Mouse (Mus musculus) heart, adult 18-20 months (tissue): Measurements from ENCODE around the gene Klhl40. TPM values are rescaled to one million over a fixed set of nuclear protein-coding genes. Genes with fewer than 3 reads are reported as not detected.

Experiments used
- DNase-seq, 2 experiments: peaks; one replicate each; pipeline ENCODE4 v3.0.0; 2021 to 2022; ENCODE audit warnings: mixed read lengths in 1 of 2
- long read RNA-seq, 2 experiments: library from polyadenylated mRNA; stranded (forward); transcript quantifications; one replicate each; pipeline ENCODE4 v2.0.0; 2021
- total RNA-seq, 2 experiments: library from RNA; stranded (reverse); gene quantifications; 2 replicates each; pipeline ENCODE4 v1.2.3; 2021

The Klhl40 gene
- total RNA-seq: 10 to 100 TPM; 17.8 to 20.5 TPM
- long read RNA-seq, experiment 1, transcript Klhl40-201 (6 exons, 2,370 nt): major isoform, 29 of 31 reads
- long read RNA-seq, experiment 1, partial matches to known transcripts: 1 of 31 reads
- long read RNA-seq, experiment 1, other reads (novel, unspliced or antisense): 1 of 31 reads
- long read RNA-seq, experiment 2, transcript Klhl40-201 (6 exons, 2,370 nt): major isoform, 11 of 11 reads
- long read RNA-seq, experiment 2, partial matches to known transcripts: 0 of 11 reads
- long read RNA-seq, experiment 2, other reads (novel, unspliced or antisense): 0 of 11 reads

GRCm38 (mm10) chr9:121777484-121778065 is at the start of gene Klhl40:
Gene Klhl40 (plus strand): TSS chr9:121777607.
- DNase-seq: peak; percentile 42 to 44

DNA sequence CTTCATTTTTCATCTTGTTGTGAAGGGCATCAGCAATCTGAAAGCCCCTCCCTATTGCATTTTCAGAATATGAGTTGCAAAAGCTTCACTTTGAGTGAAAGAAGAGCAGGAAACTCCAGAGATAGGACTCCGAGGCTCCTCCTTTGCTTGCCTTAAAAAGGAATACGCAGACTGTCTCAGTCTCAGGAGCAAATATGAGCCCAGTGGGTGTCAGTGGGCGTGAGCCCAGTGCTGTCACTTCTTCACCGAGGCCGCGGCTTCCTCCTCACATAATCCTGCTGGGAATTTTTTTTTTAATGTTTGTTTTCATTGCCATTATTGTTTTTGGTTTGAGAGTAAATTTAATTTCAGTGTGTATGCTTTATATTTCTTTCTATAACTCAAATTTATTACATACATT is 36.9 kb upstream of the Klhl40 start:
- DNase-seq: no peak

- no peak for DNase-seq
Measured at GRCm38 (mm10) chr9:121741168-121741567, 36.2 kb upstream of the Klhl40 start.

DNA sequence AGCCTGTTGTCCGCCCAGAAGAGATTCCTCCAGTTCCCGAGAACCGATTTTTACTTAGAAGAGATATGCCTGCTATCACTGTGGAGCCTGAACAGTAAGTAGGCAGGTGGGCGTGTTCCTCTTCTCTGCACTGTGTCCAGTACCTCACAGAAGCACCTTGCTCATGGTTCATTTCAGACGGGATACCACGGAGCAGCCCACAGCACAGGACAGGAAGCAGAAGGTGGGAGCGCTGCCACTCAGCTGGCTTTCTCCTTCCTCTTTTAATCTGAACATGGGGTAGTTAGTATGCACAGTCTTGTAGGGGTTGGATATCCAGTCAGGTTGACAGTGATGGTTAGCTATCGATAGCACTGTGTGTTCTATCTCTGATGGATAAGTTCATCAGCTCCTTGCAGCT is 33.4 kb upstream of the Klhl40 start:
- no peak for DNase-seq

GRCm38 (mm10) chr9:121752774-121753173 is 24.6 kb upstream of the Klhl40 start:
- no peak for DNase-seq

DNA sequence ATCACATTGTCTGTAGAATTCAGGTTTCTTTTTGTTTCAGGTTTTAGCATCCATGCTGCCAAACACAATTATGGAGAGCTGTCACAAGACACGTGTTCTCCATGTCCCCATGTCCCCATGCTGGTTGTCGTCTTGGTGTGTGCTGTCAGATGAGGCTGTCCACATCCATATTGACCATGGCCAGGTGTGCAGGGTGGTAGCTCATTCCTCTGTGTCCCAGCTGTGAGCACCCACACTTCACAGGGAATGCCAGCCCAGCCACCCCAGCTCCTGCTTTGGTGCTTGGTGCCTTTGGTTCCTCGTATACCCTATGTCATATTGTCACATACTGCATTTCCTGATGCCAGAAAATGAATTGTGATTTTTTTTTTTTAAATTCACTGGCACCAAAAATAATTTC is 22.8 kb upstream of the Klhl40 start:
- no peak for DNase-seq

- DNase-seq: no peak
Measured at GRCm38 (mm10) chr9:121756785-121757184, 20.6 kb upstream of the Klhl40 start.

- DNase-seq: peak in 1 of 2 experiments; percentile 25
Measured at GRCm38 (mm10) chr9:121757432-121757831, 20.0 kb upstream of the Klhl40 start.

DNA sequence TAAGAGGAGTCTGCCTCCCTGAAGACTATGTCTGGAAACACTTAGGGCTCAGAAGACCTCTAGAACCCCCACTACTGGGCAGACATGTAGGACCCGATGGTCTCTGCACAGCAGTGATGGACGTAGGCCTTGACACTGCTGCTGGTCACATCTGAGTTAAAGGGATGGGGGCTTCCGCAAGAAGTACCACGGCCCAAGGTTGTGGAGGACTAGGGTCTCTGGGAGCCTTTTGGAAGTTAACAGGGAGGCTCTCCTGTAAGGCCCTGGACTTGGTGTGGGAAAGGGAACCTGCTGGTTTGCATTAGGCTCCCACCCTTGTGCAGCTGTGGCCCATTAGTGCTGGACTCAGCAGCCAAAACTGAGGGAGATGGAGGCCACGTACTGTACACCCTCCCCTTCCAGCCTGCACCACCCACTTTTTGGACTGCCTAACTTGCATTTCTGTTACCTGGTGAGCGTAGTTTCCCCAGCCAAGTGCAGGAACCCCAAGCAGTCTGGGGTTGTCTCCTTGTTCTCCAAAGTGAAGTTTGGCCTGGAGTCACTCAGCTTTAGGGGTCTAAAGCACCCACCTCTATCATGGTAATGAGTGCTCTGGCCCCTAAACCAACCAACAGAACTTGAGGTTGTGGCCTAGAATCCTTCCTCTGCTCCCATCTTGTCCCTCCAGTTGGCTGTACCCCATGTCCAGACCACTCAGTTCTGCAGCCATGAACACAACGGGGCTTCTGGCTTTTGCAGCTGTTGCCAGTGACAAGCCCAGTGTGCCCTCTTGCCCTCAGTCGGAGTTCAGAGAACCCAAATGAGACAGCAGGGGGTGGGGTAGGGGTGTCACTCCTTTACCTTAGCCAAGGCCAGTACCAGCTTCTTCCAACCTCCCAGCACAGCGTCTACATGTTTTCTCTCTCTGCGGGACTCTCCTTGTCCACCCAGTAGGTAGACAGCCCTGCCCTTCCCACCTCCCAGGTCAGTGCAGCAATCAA is 19.3 kb upstream of the Klhl40 start:
- peak in 1 of 2 experiments; percentile 35 for DNase-seq

DNA sequence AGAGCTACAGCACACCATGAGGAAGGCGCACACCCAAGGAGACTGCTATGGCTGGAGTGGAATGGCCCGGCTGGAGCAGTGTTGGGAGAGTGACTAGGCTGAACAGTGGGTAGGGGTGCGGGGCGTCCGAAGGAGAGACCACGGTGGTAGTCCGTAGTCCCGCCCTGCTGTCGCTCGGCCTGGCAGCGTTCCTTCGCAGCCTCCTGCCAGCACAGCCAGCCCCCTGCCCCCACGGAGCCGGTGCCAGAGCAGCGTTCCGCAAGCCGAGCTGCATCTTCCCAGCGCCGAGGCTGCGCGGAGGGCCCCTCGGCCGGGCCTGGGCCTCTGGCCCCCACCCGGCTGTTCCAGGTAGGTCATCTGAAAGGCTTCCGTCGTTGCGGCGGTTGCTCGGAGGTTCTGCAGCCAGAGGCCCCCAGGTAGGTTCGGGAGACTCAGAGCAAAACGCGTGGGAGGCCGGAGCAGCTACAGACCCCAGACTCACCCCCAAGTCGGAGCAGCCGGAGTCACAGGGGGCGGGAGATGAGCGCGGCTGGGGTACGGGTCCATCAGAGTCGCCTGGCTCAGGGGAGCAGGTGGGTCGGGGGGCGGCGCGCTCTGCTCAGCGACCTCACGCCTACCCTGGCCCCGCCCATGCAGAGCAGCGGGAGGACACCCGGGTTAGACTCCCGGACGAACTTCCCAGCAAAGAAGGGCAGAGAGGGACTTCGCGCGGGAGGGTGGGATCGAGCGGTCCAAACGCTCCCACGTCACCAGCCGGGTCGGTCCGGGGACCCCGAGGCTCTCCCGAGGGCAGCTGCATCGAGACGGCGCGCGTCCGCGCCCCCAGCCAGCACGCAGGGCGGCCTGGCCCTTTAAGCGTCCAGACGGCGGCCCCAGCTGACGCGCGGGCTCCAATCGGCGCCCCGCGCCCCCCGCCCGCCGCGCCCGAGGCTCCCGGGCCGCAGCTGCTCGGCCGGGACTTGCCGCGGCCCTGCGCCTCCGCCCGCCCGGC is 18.0 kb upstream of the Klhl40 start, which contains the start of gene Zfp651:
TSS of gene Zfp651 (plus strand) at position 240 of the 991 bp plus-strand sequence.
- peak; percentile 58 to 66 for DNase-seq

GRCm38 (mm10) chr9:121760271-121761090 is 16.9 kb upstream of the Klhl40 start:
- peak; percentile 73 to 78 for DNase-seq

GRCm38 (mm10) chr9:121761091-121761665 is 16.2 kb upstream of the Klhl40 start:
- DNase-seq: peak in 1 of 2 experiments; percentile 28

DNA sequence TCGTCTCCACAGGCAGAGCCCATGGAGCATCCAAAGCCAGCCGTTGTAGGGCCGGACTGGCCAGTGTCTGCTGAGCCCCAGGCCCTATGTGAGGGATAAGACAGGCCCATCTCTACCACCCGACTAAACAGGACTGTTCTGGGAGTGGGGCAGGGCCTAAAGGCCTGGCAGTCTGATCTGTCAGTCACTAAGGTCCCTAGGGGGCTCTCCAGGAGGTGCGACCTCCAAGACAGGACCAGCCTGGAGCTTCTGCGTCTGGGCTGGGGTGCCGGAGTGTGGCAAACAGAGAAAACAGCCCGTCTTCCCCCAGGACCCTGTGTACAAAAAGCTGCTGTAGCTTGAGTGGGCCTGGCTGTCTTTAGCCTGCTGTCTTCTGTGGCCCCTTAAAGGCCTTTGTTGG is 15.6 kb upstream of the Klhl40 start:
- DNase-seq: no peak

DNA sequence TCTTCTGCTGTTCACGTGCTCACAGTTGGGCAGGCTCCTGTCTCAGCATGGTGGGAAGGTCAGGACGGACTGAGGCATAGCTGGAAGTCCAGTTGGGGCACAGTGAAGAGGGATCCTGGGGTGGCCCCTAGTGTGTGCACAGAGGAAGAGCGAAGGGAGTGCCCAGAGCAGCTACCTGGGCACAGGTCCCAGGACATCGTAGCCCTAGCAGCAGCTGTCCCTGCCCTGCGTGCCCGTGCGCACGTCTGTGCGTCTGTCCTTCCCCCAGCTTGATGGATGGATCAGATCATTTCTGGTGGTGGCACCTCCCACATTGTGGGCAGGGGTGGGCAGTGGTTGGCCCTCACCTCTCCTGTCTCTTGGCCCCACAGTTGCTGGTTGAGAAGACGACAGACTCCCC is 15.2 kb upstream of the Klhl40 start:
- no peak for DNase-seq

DNA sequence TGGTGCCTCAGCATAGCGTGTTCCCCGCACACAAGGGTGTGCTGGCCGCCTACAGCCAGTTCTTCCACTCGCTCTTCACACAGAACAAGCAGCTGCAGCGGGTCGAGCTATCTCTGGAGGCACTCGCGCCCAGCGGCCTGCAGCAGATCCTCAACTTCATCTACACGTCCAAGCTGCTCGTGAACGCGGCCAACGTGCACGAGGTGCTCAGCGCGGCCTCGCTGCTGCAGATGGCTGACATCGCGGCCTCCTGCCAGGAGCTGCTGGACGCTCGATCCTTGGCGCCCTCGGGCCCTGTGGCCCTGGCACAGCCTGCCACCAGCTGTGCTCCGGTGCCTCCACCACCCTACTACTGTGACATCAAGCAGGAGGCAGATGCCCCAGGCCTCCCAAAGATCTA is 14.6 kb upstream of the Klhl40 start:
- DNase-seq: no peak

DNA sequence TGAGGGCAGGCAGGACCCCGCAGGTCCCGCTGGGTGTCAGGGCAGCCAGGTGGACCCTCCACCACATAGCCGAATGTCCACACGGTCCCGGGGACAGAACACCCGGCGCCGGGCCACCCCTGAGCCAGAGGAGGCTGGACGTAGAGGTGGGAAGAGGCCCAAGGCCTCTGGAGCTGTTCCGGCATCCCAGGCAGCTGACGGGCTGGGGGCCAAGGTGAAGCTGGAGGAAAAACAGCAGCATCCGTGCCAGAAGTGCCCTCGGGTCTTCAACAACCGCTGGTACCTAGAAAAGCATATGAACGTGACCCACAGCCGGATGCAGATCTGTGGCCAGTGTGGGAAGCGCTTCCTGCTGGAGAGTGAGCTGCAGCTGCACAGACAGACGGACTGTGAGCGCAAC is 13.7 kb upstream of the Klhl40 start:
- peak; percentile 70 to 75 for DNase-seq

- no peak for DNase-seq
Measured at GRCm38 (mm10) chr9:121765166-121765855, 12.1 kb upstream of the Klhl40 start.

DNA sequence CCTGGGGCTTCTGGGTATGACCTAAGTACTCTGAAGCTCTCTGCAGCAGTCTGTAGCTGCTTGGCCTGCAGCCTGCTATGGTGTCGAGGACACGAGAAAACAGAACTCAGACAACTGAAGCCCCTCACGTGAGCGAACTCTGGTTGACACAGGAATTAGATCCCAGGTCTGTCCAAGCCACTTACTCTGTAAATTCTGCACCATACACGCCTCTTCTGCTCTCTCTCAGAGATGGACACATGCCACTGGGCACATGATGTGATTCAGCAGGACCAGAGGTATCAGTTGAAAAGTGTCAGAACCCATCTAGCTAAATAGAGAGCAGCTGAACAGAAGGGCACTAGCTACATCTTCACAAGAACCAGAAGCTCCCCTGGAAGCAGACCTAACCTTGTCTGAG is 5.0 kb upstream of the Klhl40 start:
- peak; percentile 45 to 51 for DNase-seq

GRCm38 (mm10) chr9:121775951-121776350 is 1.5 kb upstream of the Klhl40 start:
- DNase-seq: peak; percentile 33 to 45
